Mouse (Mus musculus) monocyte, adult 5-6 weeks (primary cell): ENCODE data around the gene Kxd1. TPM values are rescaled to one million over a fixed set of nuclear protein-coding genes. Genes with fewer than 3 reads are reported as not detected.
A peak's percentile ranks its signal among the peaks of the same experiment; 100 is the strongest.
"Not testable (repeated sequence)": the region's sequence is repeated elsewhere in the genome, so short reads cannot be mapped to it uniquely, and the experiment has no call there.

Experiments used
- ATAC-seq: fragments of 153-309, 156-312 bp; replicated peaks from 2 replicates; pipeline ENCODE4 v1.8.0; 2017; ENCODE audit warnings: mild to moderate bottlenecking; ENCODE audit not compliant: low TSS enrichment, insufficient number of reproducible peaks, severe bottlenecking, poor library complexity, low FRiP score
- total RNA-seq: library from RNA; stranded (forward); fragments of 200-1000, 200-491, 200-594 nt; gene quantifications from 3 replicates; pipeline ENCODE4 v1.2.3, GENCODE M21; 2017

Kxd1 gene
- total RNA-seq, 1 experiment from 2014 or later: 67.0 TPM

- ATAC-seq: no peak
These were observed 645 bp downstream of the Kxd1 start for GRCm38 (mm10) chr8:70527111-70527511.

GRCm38 (mm10) chr8:70522592-70523403 lies 5.0 kb downstream of the Kxd1 start:
- ATAC-seq: peak; percentile 93

- ATAC-seq: no peak
These were observed 8.2 kb downstream of the Kxd1 start for GRCm38 (mm10) chr8:70519606-70520005.

- ATAC-seq: no peak
These were observed 8.7 kb downstream of the Kxd1 start for GRCm38 (mm10) chr8:70519043-70519442.

GRCm38 (mm10) chr8:70517940-70518643 lies 9.7 kb downstream of the Kxd1 start:
- ATAC-seq: no peak

- ATAC-seq: no peak
These were observed 14.3 kb downstream of the Kxd1 start for GRCm38 (mm10) chr8:70513441-70513840.

GRCm38 (mm10) chr8:70512253-70512903 lies 15.4 kb downstream of the Kxd1 start:
- ATAC-seq: no peak

GRCm38 (mm10) chr8:70511770-70512169 lies 16.0 kb downstream of the Kxd1 start:
- ATAC-seq: no peak

GRCm38 (mm10) chr8:70511174-70511573 lies 16.6 kb downstream of the Kxd1 start:
- ATAC-seq: not testable (repeated sequence)

GRCm38 (mm10) chr8:70510228-70510915 lies 17.4 kb downstream of the Kxd1 start, which contains the start of gene Uba52:
Gene Uba52 (minus strand): TSS chr8:70510801.
- peak; percentile 75 for ATAC-seq

- ATAC-seq: no peak
These were observed 18.3 kb downstream of the Kxd1 start for GRCm38 (mm10) chr8:70509281-70509952.

GRCm38 (mm10) chr8:70507027-70507393 lies 20.7 kb downstream of the Kxd1 start:
- no peak for ATAC-seq

GRCm38 (mm10) chr8:70506328-70507026 lies 21.3 kb downstream of the Kxd1 start, which contains the start of gene Rex1bd:
Gene Rex1bd (minus strand): TSS chr8:70506752.
- peak; percentile 38 for ATAC-seq

- ATAC-seq: no peak
These were observed 21.9 kb downstream of the Kxd1 start for GRCm38 (mm10) chr8:70505698-70506327.

GRCm38 (mm10) chr8:70504851-70505250 lies 22.9 kb downstream of the Kxd1 start:
- peak; percentile 40 for ATAC-seq

- no peak for ATAC-seq
These were observed 23.5 kb downstream of the Kxd1 start for GRCm38 (mm10) chr8:70504291-70504716.

GRCm38 (mm10) chr8:70503062-70503750 lies 24.6 kb downstream of the Kxd1 start:
- ATAC-seq: no peak
